Mouse (Mus musculus) hindbrain, embryonic 14.5 days (tissue): ENCODE results near the gene Rgl2. TPM values are rescaled to one million over a fixed set of nuclear protein-coding genes. Genes with fewer than 3 reads are reported as not detected.
"Not testable (repeated sequence)": the region's sequence is repeated elsewhere in the genome, so short reads cannot be mapped to it uniquely, and the experiment has no call there.

Source experiments
- ATAC-seq: fragments of 200-750 bp; cut with Nextera tagmentation; 2 replicates; pipeline ENCODE4 v1.8.0; 2017; ENCODE audit warnings: moderate number of reproducible peaks, mild to moderate bottlenecking, moderate TSS enrichment, moderate library complexity; ENCODE audit not compliant: low FRiP score
- DNase-seq: peaks from one replicate; pipeline ENCODE4 v3.0.0-alpha.2; 2015; ENCODE audit warnings: low spot score
- H3K27ac ChIP-seq: fragments of 300-500 bp; sonication (generic); 2 replicates; pipeline ENCODE4 v1.5.1; 2014; ENCODE audit warnings: mild to moderate bottlenecking, moderate library complexity
- H3K27me3 ChIP-seq: fragments of 300-500 bp; sonication (generic); 2 replicates; pipeline ENCODE4 v1.6.1; 2014; ENCODE audit warnings: mild to moderate bottlenecking, low read length, mixed read lengths; ENCODE audit not compliant: control insufficient read depth, insufficient read depth
- H3K36me3 ChIP-seq: fragments of 300-500 bp; sonication (generic); replicated peaks from 2 replicates; pipeline ENCODE4 v1.6.1; 2014; ENCODE audit not compliant: control insufficient read depth, insufficient read depth
- H3K4me1 ChIP-seq: fragments of 300-500 bp; sonication (generic); replicated peaks from 2 replicates; pipeline ENCODE4 v1.6.1; 2014; ENCODE audit warnings: antibody characterized with exemption, low read length, mixed read lengths; ENCODE audit not compliant: control insufficient read depth, insufficient read depth
- H3K4me2 ChIP-seq: fragments of 300-500 bp; sonication (generic); replicated peaks from 2 replicates; pipeline ENCODE4 v1.6.1; 2014; ENCODE audit warnings: mild to moderate bottlenecking, moderate library complexity
- H3K4me3 ChIP-seq: fragments of 300-500 bp; sonication (generic); replicated peaks from 2 replicates; pipeline ENCODE4 v1.5.1; 2014; ENCODE audit warnings: mild to moderate bottlenecking, low read length
- H3K9ac ChIP-seq: fragments of 300-500 bp; sonication (generic); 2 replicates; pipeline ENCODE4 v1.6.1; 2014
- H3K9me3 ChIP-seq: fragments of 300-500 bp; sonication (generic); 2 replicates; pipeline ENCODE4 v1.6.1; 2016; ENCODE audit warnings: low read length; ENCODE audit not compliant: control insufficient read depth
- WGBS: fragments of 180-500 bp; shearing (Covaris S2); extraction: QIAGEN DNeasy Blood & Tissue Kit; methylation state at CpG from one replicate; pipeline ENCODE4 v1.1.7; 2014; 5-methylcytosine and 5-hydroxymethylcytosine counted together
- polyA plus RNA-seq: library from polyadenylated mRNA; unstranded; fragments of >200 nt; fragmentation: Nextera tagmentation; extraction: Ambion mirVana; gene quantifications from 2 replicates; pipeline ENCODE4 v1.2.1, GENCODE M21; 2014

The Rgl2 gene
- 47.7 and 49.2 TPM in 2 replicates for polyA plus RNA-seq

GRCm38 (mm10) chr17:33929371-33930279 lies at the start of gene Rgl2:
Gene Rgl2 (plus strand): TSS chr17:33929543.
- Histone ChIP-seq H3K9me3 (no peaks in the 10 kb centered on the region), H3K4me2 (peak within 1 kb of the TSS; percentile 98), H3K4me1 (peaks cover 20% of the 10 kb centered on the region), H3K9ac (peak within 1 kb of the TSS; percentile 88), H3K36me3 (peaks cover 33% of the 10 kb centered on the region), H3K4me3 (peak within 1 kb of the TSS; percentile 73), H3K27me3 (no peaks in the 10 kb centered on the region), H3K27ac (peak within 1 kb of the TSS; percentile 97)
- under 1% methylated on average over 70 of the region's 80 CpGs for WGBS
- DNase-seq: peak; percentile 96
- ATAC-seq: peak; percentile 87

GRCm38 (mm10) chr17:33884320-33884719 lies 45.0 kb upstream of the Rgl2 start:
- not testable (repeated sequence) for H3K4me2 ChIP-seq, ATAC-seq

GRCm38 (mm10) chr17:33887802-33888201 lies 41.5 kb upstream of the Rgl2 start:
- ATAC-seq, DNase-seq, H3K4me2 ChIP-seq, H3K9me3 ChIP-seq, H3K27me3 ChIP-seq, H3K9ac ChIP-seq, H3K36me3 ChIP-seq, H3K4me1 ChIP-seq, H3K4me3 ChIP-seq, H3K27ac ChIP-seq: not testable (repeated sequence)
- WGBS: 78% methylated on average over 2 of the region's 2 CpGs

More at GRCm38 (mm10) chr17:33884320-33884719, 45.0 kb upstream of the Rgl2 start:
- H3K4me1 ChIP-seq, H3K27me3 ChIP-seq, DNase-seq, H3K9me3 ChIP-seq, H3K9ac ChIP-seq, H3K27ac ChIP-seq, H3K4me3 ChIP-seq: not testable (repeated sequence)
- whole genome bisulfite sequencing: 95% methylated on average over 7 of the region's 11 CpGs
- peaks cover 12% of the 10 kb centered on the region; the same call in 1 of the 2 replicates for H3K36me3 ChIP-seq

- not testable (repeated sequence) for H3K4me2 ChIP-seq, H3K27me3 ChIP-seq, DNase-seq, H3K4me3 ChIP-seq, ATAC-seq, H3K9me3 ChIP-seq, H3K4me1 ChIP-seq, H3K27ac ChIP-seq, H3K36me3 ChIP-seq, H3K9ac ChIP-seq
Observed at GRCm38 (mm10) chr17:33888230-33888629, 41.1 kb upstream of the Rgl2 start.

- H3K9ac ChIP-seq: peak overlapping the region; percentile 52
- not testable (repeated sequence) for H3K4me1 ChIP-seq, H3K27ac ChIP-seq, H3K36me3 ChIP-seq, DNase-seq, H3K27me3 ChIP-seq, H3K9me3 ChIP-seq, ATAC-seq
- WGBS: under 1% methylated on average over 41 of the region's 44 CpGs
- H3K4me2 ChIP-seq: peak overlapping the region; percentile 70
- peak overlapping the region; percentile 56 for H3K4me3 ChIP-seq
Observed at GRCm38 (mm10) chr17:33889941-33890532, 39.3 kb upstream of the Rgl2 start.

GRCm38 (mm10) chr17:33890533-33891059 lies 38.7 kb upstream of the Rgl2 start, which contains the start of gene Kifc1:
Gene Kifc1 (minus strand): TSS chr17:33890661.
- WGBS: 0% methylated on average over 44 of the region's 49 CpGs
- H3K4me1 ChIP-seq: 0 out of 2 replicates have a peak, but pooled peaks cover 4% of the 10 kb centered on the region
- no peaks in the 10 kb centered on the region for H3K27me3 ChIP-seq
- peak within 1 kb of the TSS; percentile 70 for H3K4me2 ChIP-seq
- H3K36me3 ChIP-seq: no peaks in the 10 kb centered on the region
- H3K4me3 ChIP-seq: peak within 1 kb of the TSS; percentile 56
- no peak within 1 kb of the TSS for H3K27ac ChIP-seq
- DNase-seq (peak; percentile 100), ATAC-seq (peak; percentile 99)
- no peaks in the 10 kb centered on the region for H3K9me3 ChIP-seq
- H3K9ac ChIP-seq: peak within 1 kb of the TSS; percentile 52

GRCm38 (mm10) chr17:33891357-33891756 lies 38.0 kb upstream of the Rgl2 start:
- DNase-seq: no peak
- H3K27ac ChIP-seq: no peak overlapping the region
- H3K4me2 ChIP-seq: no peak overlapping the region
- H3K36me3 ChIP-seq: no peaks in the 10 kb centered on the region
- 0 out of 2 replicates have a peak, but pooled peaks cover 4% of the 10 kb centered on the region for H3K4me1 ChIP-seq
- H3K27me3 ChIP-seq: no peaks in the 10 kb centered on the region
- WGBS: 65% methylated on average over 2 of the region's 2 CpGs
- no peak overlapping the region for H3K9ac ChIP-seq
- no peaks in the 10 kb centered on the region for H3K9me3 ChIP-seq
- no peak overlapping the region for H3K4me3 ChIP-seq
- ATAC-seq: no peak

GRCm38 (mm10) chr17:33891892-33892291 lies 37.5 kb upstream of the Rgl2 start:
- not testable (repeated sequence) for H3K4me1 ChIP-seq, H3K9ac ChIP-seq, H3K27me3 ChIP-seq, H3K4me2 ChIP-seq, H3K27ac ChIP-seq, H3K4me3 ChIP-seq, ATAC-seq, H3K36me3 ChIP-seq, H3K9me3 ChIP-seq, DNase-seq
- WGBS: 65% methylated on average over 6 of the region's 6 CpGs

GRCm38 (mm10) chr17:33892429-33892828 lies 36.9 kb upstream of the Rgl2 start:
- Histone ChIP-seq H3K27me3 (no peaks in the 10 kb centered on the region), H3K9me3 (no peaks in the 10 kb centered on the region), H3K36me3 (no peaks in the 10 kb centered on the region), H3K27ac (no peak overlapping the region), H3K4me1 (0 out of 2 replicates have a peak, but pooled peaks cover 4% of the 10 kb centered on the region), H3K4me3 (no peak overlapping the region), H3K9ac (no peak overlapping the region), H3K4me2 (no peak overlapping the region)
- WGBS: 17% methylated on average over 7 of the region's 7 CpGs
- no peak for DNase-seq
- ATAC-seq: no peak
